Mouse (Mus musculus) megakaryocyte-erythroid progenitor cell, adult 5 weeks (primary cell): Measurements from ENCODE around the gene Rabep1. TPM values are rescaled to one million over a fixed set of nuclear protein-coding genes. Genes with fewer than 3 reads are reported as not detected.

Experiments used
- polyA plus RNA-seq: library from polyadenylated mRNA; stranded (reverse); fragments of >175 nt; gene quantifications from 2 replicates; pipeline ENCODE4 v1.2.3, GENCODE M21; 2012

The Rabep1 gene
- 14.1 and 14.7 TPM in 2 replicates for polyA plus RNA-seq

DNA sequence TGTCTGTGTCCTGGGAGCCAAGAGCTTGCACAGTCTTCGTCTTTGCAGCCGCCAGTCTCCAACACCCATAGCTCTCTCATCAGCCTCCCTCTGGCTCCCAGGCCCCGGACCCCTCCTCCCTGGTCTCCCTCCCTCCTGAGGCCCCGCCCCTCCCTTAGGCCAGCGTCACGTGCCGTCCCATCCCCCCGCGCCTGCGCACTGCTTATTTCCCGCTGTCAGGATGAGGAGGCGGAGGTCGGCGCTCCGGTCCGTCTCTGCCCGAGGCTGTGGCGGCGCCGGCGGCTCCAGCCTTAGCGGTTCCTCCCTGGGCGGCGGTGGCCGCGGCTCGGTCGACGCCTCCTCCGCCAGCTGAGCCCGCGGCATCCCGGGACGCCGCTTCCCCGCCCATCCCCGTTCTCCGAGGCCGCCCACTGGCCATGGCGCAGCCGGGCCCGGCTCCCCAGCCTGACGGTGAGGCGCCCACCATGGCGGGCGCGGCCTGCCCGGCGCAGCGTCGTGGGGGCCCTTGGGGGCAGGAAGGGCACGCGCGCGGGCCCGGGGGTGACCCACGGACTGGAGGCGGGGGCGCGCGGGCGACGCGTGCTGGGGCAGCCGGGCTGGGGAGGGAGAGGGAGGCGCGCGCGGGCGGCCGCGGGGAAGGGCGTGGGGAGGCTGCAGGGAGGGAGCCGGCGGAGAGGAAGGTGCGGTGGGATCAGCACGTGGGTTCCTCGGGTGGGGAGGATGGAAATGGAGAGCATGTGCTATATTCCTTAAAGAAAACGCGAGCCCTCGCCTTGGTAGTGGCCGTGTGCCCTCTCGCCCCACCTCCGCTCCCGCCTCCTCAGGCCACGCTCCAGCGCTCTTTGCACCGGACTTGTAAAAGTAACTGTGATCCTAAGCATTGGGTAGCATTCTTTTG is at the start of gene Rabep1:
TSS of gene Rabep1 (plus strand) at position 220 of the 898 bp plus-strand sequence.

DNA sequence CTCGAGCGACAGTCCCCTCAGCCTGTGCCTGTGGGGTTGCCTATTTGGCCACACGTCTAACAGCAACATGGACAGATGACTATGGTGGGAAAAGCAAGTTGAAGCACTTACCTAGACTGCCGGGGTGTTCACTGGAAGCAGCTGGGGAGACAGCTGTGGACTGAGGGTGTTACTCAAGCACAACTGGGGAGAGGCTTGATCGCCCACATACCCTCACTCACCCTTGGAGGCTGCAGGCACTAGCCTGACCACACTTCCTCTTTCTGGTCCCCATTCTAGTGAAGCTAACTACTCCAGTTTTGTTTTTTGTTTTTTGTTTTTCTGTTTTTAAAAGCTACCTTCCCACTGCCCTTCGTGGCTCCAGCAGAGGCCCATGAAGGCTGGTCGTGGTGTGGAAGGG is 32.2 kb upstream of the Rabep1 start, which contains the start of gene Scimp:
TSS of gene Scimp (minus strand) at position 222 of the 400 bp plus-strand sequence.

DNA sequence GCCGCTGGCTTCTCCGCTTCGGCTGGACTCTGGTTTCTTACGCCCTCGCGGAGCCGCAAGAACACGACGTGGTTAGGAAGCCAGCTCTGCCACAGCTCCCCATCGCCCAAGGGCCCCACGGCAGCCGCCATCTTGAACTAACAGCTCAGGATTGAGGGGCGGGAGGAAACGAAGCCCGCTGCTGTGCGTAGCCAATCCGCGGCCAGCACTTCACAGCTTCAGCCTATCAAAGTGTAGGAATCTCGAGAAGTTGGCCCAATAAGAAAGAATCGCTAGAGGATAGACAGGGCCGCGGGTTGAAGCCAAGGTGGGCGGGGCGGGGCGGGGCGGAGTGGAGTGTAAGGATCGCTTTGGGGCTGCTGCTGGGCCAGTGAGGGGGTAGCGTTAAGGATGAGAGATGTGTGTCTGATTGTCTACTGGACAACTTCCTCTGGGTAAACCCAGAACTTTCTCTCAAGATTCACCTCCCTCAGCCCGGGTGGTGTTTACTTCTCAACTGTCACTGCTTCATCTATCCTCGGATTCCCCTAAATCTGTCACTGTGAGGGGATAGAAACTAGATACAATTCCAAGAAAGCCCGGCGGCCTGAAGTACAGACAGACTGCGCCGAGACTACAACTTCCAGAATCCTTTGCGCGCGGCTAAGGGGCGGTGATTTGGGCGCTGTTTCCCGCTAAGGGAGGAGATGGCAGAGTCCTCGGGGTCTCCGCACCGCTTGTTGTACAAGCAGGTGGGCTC is 125.4 kb downstream of the Rabep1 start, which contains the start of the genes Nup88 and Rpain:
TSS of gene Nup88 (minus strand) at position 153 of the 739 bp plus-strand sequence.
TSS of gene Rpain (plus strand) at position 393 of the 739 bp plus-strand sequence.

DNA sequence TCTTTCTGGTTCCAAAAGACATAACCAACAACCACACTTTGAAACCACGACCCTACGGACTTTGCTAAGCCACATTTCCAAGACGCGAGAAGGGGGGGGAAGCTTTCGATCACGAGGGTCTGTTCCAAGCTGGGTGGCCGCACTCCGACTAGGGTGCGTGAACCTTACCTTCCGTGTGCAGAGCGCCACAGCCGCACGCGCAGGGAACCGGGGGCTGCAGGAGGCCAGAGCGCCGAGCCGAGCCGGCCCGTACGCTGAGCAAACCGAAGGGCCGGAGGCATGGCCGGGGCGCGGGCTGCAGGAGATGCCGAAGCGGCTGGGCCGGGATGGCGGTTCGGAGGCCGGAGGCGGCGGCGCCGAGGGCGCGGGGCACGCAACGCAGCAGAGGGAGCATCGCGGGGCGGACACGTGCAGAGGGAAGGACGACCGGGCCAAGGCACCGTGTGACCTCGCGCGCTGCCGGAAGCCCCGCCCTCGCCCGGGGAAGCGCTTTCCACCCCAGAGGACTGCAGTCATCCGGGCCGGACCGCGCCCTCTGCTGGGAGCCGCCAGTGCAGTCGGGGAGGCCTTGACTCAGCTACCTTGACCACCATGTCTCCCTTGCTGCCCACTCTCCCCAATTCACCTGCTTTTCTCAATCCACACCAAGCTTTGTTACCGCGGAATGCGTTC is 138.1 kb downstream of the Rabep1 start, which contains the start of gene C1qbp:
TSS of gene C1qbp (minus strand) at position 470 of the 672 bp plus-strand sequence.

Other genes with a start within 250 kb of the Rabep1 start
- 0.17 TPM in 1 of 2 replicates, not detected in the other for gene 4930544D05Rik, start 228.9 kb upstream of the Rabep1 start, polyA plus RNA-seq
- gene Chrne, start 225.6 kb upstream of the Rabep1 start, polyA plus RNA-seq, result 1.0 and 1.2 TPM in 2 replicates
- gene Gp1ba, start 205.7 kb upstream of the Rabep1 start, polyA plus RNA-seq, result 3.5 and 6.6 TPM in 2 replicates
- gene Rnf167, start 197.5 kb upstream of the Rabep1 start, polyA plus RNA-seq, result 78.2 and 81.9 TPM in 2 replicates
- gene Slc25a11, start 197.3 kb upstream of the Rabep1 start, polyA plus RNA-seq, result 60.3 and 74.3 TPM in 2 replicates
- gene Pfn1, start 190.1 kb upstream of the Rabep1 start, polyA plus RNA-seq, result 3,087 and 3,292 TPM in 2 replicates
- 3.1 and 4.0 TPM in 2 replicates for gene Eno3, start 187.6 kb upstream of the Rabep1 start, polyA plus RNA-seq
- 143 and 161 TPM in 2 replicates for gene Spag7, start 175.4 kb upstream of the Rabep1 start, polyA plus RNA-seq
- gene Camta2, start 156.7 kb upstream of the Rabep1 start, polyA plus RNA-seq, result 24.6 and 31.2 TPM in 2 replicates
- gene Inca1, start 144.6 kb upstream of the Rabep1 start, polyA plus RNA-seq, result not detected in 2 replicates
- 18.0 and 20.3 TPM in 2 replicates for gene Kif1c, start 144.2 kb upstream of the Rabep1 start, polyA plus RNA-seq
- gene Zfp3, start 80.6 kb upstream of the Rabep1 start, polyA plus RNA-seq, result 1.4 and 1.6 TPM in 2 replicates
- not detected in 2 replicates for gene Scimp, start 32.2 kb upstream of the Rabep1 start, polyA plus RNA-seq
- 48.8 and 50.1 TPM in 2 replicates for gene Nup88, start 125.2 kb downstream of the Rabep1 start, polyA plus RNA-seq
- gene Rpain, start 125.4 kb downstream of the Rabep1 start, polyA plus RNA-seq, result 10.0 and 15.1 TPM in 2 replicates
- gene C1qbp, start 138.2 kb downstream of the Rabep1 start, polyA plus RNA-seq, result 585 and 621 TPM in 2 replicates
- 12.1 and 15.0 TPM in 2 replicates for gene Dhx33, start 159.7 kb downstream of the Rabep1 start, polyA plus RNA-seq
- 1.7 and 2.4 TPM in 2 replicates for gene Mis12, start 174.8 kb downstream of the Rabep1 start, polyA plus RNA-seq
- gene Derl2, start 175.1 kb downstream of the Rabep1 start, polyA plus RNA-seq, result 16.6 and 25.7 TPM in 2 replicates
- gene 6330403K07Rik, start 188.7 kb downstream of the Rabep1 start, polyA plus RNA-seq, result 0.11 TPM in 1 of 2 replicates, not detected in the other